Comparison of ENCODE assay signal across 9 mouse cellular contexts in the genomic region with DNA sequence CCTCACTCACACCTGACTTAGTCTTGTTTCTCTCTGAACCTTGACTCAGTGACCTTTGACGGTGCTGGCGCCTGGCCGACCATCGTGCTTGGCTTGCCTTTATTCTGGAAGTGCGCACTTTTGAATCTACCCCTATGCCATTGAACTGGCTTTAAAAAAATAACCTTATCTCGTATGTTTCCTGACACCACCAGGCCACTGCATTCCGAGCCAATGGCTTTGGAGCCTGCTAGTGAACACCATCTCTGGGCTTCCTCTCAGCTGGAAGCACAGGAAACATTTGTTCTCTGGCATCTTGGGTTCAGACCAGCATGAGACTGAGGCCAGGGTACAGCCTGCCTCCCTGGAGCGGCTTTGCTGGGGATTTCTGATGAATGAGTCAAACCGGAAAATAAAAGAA. TPM values are rescaled to one million over a fixed set of nuclear protein-coding genes. Genes with fewer than 3 reads are reported as not detected.
DNase-seq lines count a peak whose midpoint lies in the region; ATAC-seq and TF ChIP-seq lines count a peak whose summit lies in the region.
"Had no signal": no experiment of that assay in that cellular context is flagged by ENCODE, and none has a peak within 500 bp of the region (broad histone marks: within the 10 kb centered on the region; RNA-seq: fewer than 3 reads in every experiment).

No protein-coding gene starts in this region.

- peak overlapping the region; percentile 86 for H3K27ac ChIP-seq in gastrocnemius, adult 2 months
- H3K27ac ChIP-seq: limb, embryonic 13.5 days had no signal

- no peak overlapping the region for H3K4me3 ChIP-seq in gastrocnemius, adult 2 months
- H3K4me3 ChIP-seq: limb, embryonic 13.5 days had no signal

- TF ChIP-seq CTCF in gastrocnemius, adult 2 months (IDR thresholded peaks at IDR 0.05): no peak

- intact Hi-C loops in gastrocnemius, adult 2 months (cut with DNase I): no loop called here

- no peak for DNase-seq in cerebellum, postnatal 14 days
- DNase-seq in NIH3T3 (ENCODE audit: low read depth): peak; percentile 52
- DNase-seq in gastrocnemius, adult 2 months: peak; percentile 77
- DNase-seq in kidney, adult 8-10 months: peak; percentile 96 to 97
- peak; percentile 92 for DNase-seq in lung, postnatal 25 days (ENCODE audit: low spot score)
- no peak for DNase-seq in thymus, postnatal 14 days
- DNase-seq in thymus, adult 18-20 months: no peak

- ATAC-seq in cerebellum, adult (ENCODE audit: insufficient number of reproducible peaks, low FRiP score, low TSS enrichment): peak; percentile 34; the same call in 1 of the 2 replicates

RNA-seq across cellular contexts. Expression of gene Pomgnt2, which starts 25.9 kb away (rescaled TPM):
- total RNA-seq in gastrocnemius, adult 2 months (2021): 10 to 100 TPM; 14.9 to 16.7 TPM

Comparison
In these comparisons a context has a peak if more than half of its experiments do, and no peak if none do; other contexts are left out.
1. DNase-seq: peak in NIH3T3 (single experiment), gastrocnemius, adult 2 months (single experiment), kidney, adult 8-10 months (2 of 2) and lung, postnatal 25 days (single experiment); none in cerebellum, postnatal 14 days (0 of 2), thymus, postnatal 14 days (single experiment) and thymus, adult 18-20 months (0 of 2).